9 mouse cellular contexts compared by ENCODE assay signal in genomic region chr14:79912610-79913009, GRCm38 (mm10).
A peak's percentile ranks its signal among the peaks of the same experiment; 100 is the strongest.
DNase-seq lines count a peak whose midpoint lies in the region; ATAC-seq lines count a peak whose summit lies in the region.
"Had no signal": no experiment of that assay in that cellular context is flagged by ENCODE, and none has a peak within 500 bp of the region (broad histone marks: within the 10 kb centered on the region; RNA-seq: fewer than 3 reads in every experiment).

No protein-coding gene starts in this region.

- 43% methylated on average over 4 of the region's 4 CpGs for WGBS in forebrain, embryonic 12.5 days
- 44% methylated on average over 4 of the region's 4 CpGs for WGBS in forebrain, embryonic 13.5 days
- WGBS in embryonic facial prominence, embryonic 14.5 days = 43% methylated on average over 4 of the region's 4 CpGs

- no peaks in the 10 kb centered on the region for H3K36me3 ChIP-seq in forebrain, embryonic 12.5 days (replicated peaks)
- no peaks in the 10 kb centered on the region for H3K36me3 ChIP-seq in forebrain, embryonic 13.5 days (ENCODE audit: poor library complexity, severe bottlenecking)
- H3K36me3 ChIP-seq in embryonic facial prominence, embryonic 14.5 days (ENCODE audit: control insufficient read depth, insufficient read depth, low read length) = no peaks in the 10 kb centered on the region
- H3K36me3 ChIP-seq: neural tube, embryonic 12.5 days had no signal

- H3K27me3 ChIP-seq in forebrain, embryonic 12.5 days = peaks cover 19% of the 10 kb centered on the region
- H3K27me3 ChIP-seq in forebrain, embryonic 13.5 days = peaks cover 4% of the 10 kb centered on the region; the same call in 1 of the 2 replicates
- H3K27me3 ChIP-seq in embryonic facial prominence, embryonic 14.5 days (replicated peaks; ENCODE audit: control insufficient read depth, insufficient read depth, low read length) = no peaks in the 10 kb centered on the region
- H3K27me3 ChIP-seq: neural tube, embryonic 12.5 days had no signal

- peak; percentile 3 for DNase-seq in urinary bladder, postnatal 25 days (ENCODE audit: low spot score)
- DNase-seq in urinary bladder, postnatal 4 days (ENCODE audit: low spot score in 2 of 2) = no peak
- DNase-seq in embryonic facial prominence, embryonic 14.5 days (ENCODE audit: low spot score) = peak; percentile 42
- DNase-seq in kidney, postnatal 14 days = peak; percentile 63
- no peak for DNase-seq in spleen, postnatal 36 days (ENCODE audit: low spot score in 2 of 2)

- H3K4me3 ChIP-seq in forebrain, embryonic 12.5 days (replicated peaks) = no peak overlapping the region
- H3K4me3 ChIP-seq in forebrain, embryonic 13.5 days = no peak overlapping the region
- H3K4me3 ChIP-seq in embryonic facial prominence, embryonic 14.5 days (ENCODE audit: low read depth, low read length) = no peak overlapping the region
- H3K4me3 ChIP-seq: neural tube, embryonic 12.5 days had no signal

- ATAC-seq in forebrain, embryonic 12.5 days (ENCODE audit: low FRiP score) = peak; percentile 56; the same call in 1 of the 2 replicates
- no peak; the same call in 1 of the 2 replicates for ATAC-seq in forebrain, embryonic 13.5 days
- no peak for ATAC-seq in embryonic facial prominence, embryonic 14.5 days (ENCODE audit: low read depth)
- peak; percentile 31; the same call in 1 of the 2 replicates for ATAC-seq in megakaryocyte progenitor cell, adult 5-6 weeks (replicated peaks; ENCODE audit: poor library complexity)

- H3K9me3 ChIP-seq in forebrain, embryonic 12.5 days = no peaks in the 10 kb centered on the region
- H3K9me3 ChIP-seq in forebrain, embryonic 13.5 days (replicated peaks) = no peaks in the 10 kb centered on the region
- no peaks in the 10 kb centered on the region for H3K9me3 ChIP-seq in embryonic facial prominence, embryonic 14.5 days (ENCODE audit: control insufficient read depth, low read length)
- H3K9me3 ChIP-seq: neural tube, embryonic 12.5 days had no signal

- H3K4me2 ChIP-seq in forebrain, embryonic 12.5 days = no peak overlapping the region
- no peak overlapping the region for H3K4me2 ChIP-seq in forebrain, embryonic 13.5 days
- H3K4me2 ChIP-seq in embryonic facial prominence, embryonic 14.5 days (ENCODE audit: low read depth, low read length) = no peak overlapping the region
- H3K4me2 ChIP-seq: neural tube, embryonic 12.5 days had no signal

- H3K27ac ChIP-seq in forebrain, embryonic 12.5 days = no peak overlapping the region
- H3K27ac ChIP-seq in forebrain, embryonic 13.5 days = no peak overlapping the region
- H3K27ac ChIP-seq in embryonic facial prominence, embryonic 14.5 days (replicated peaks; ENCODE audit: low read depth, low read length) = no peak overlapping the region
- H3K27ac ChIP-seq: neural tube, embryonic 12.5 days had no signal

- H3K9ac ChIP-seq in forebrain, embryonic 12.5 days = no peak overlapping the region
- H3K9ac ChIP-seq in forebrain, embryonic 13.5 days = no peak overlapping the region
- no peak overlapping the region for H3K9ac ChIP-seq in embryonic facial prominence, embryonic 14.5 days (ENCODE audit: low read depth, low read length)
- H3K9ac ChIP-seq: neural tube, embryonic 12.5 days had no signal

- peaks cover 9% of the 10 kb centered on the region for H3K4me1 ChIP-seq in forebrain, embryonic 12.5 days
- peaks cover 23% of the 10 kb centered on the region for H3K4me1 ChIP-seq in forebrain, embryonic 13.5 days
- no peaks in the 10 kb centered on the region for H3K4me1 ChIP-seq in embryonic facial prominence, embryonic 14.5 days (ENCODE audit: control insufficient read depth, insufficient read depth, low read length)

Comparison
In these comparisons a context has a peak if more than half of its experiments do, and no peak if none do; other contexts are left out.
1. ATAC-seq: peak in forebrain, embryonic 12.5 days (single experiment) and megakaryocyte progenitor cell, adult 5-6 weeks (single experiment); none in forebrain, embryonic 13.5 days (single experiment) and embryonic facial prominence, embryonic 14.5 days (single experiment).
2. DNase-seq: peak in urinary bladder, postnatal 25 days (single experiment), embryonic facial prominence, embryonic 14.5 days (single experiment) and kidney, postnatal 14 days (single experiment); none in urinary bladder, postnatal 4 days (0 of 2) and spleen, postnatal 36 days (0 of 2).